Mouse (Mus musculus) right cerebral cortex, postnatal 36 days (tissue): ENCODE measurements around the gene Kyat1.
"Not testable (repeated sequence)": the region's sequence is repeated elsewhere in the genome, so short reads cannot be mapped to it uniquely, and the experiment has no call there.

ENCODE experiments used
- DNase-seq, 2 experiments: peaks; one replicate each; pipeline ENCODE4 v3.0.0; 2022; ENCODE audit warnings: low spot score in 2 of 2, mixed read lengths in 1 of 2

Gene Kyat1

GRCm38 (mm10) chr2:30214745-30215144 is 9.1 kb upstream of the Kyat1 start:
- DNase-seq = no peak

GRCm38 (mm10) chr2:30212951-30213350 is 7.3 kb upstream of the Kyat1 start:
- no peak for DNase-seq

DNA sequence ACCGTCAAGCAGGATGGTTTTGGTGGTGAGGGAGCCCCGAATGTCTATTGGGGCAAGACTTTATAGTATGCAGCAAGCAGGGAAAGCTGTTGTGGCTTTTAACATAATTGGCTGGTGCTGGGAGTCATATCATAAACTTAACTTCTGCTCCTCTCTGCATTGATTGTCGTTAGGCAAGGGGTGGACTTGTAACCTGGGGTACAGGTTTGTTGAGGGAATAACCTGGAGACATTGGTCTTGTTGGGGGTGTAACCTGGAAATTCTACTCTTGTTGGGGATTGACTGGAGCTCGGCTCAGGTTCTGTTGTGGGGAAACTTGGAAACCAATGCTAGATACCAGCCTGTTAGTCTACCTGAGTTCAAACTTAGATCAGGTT is 6.5 kb upstream of the Kyat1 start:
- no peak for DNase-seq

DNA sequence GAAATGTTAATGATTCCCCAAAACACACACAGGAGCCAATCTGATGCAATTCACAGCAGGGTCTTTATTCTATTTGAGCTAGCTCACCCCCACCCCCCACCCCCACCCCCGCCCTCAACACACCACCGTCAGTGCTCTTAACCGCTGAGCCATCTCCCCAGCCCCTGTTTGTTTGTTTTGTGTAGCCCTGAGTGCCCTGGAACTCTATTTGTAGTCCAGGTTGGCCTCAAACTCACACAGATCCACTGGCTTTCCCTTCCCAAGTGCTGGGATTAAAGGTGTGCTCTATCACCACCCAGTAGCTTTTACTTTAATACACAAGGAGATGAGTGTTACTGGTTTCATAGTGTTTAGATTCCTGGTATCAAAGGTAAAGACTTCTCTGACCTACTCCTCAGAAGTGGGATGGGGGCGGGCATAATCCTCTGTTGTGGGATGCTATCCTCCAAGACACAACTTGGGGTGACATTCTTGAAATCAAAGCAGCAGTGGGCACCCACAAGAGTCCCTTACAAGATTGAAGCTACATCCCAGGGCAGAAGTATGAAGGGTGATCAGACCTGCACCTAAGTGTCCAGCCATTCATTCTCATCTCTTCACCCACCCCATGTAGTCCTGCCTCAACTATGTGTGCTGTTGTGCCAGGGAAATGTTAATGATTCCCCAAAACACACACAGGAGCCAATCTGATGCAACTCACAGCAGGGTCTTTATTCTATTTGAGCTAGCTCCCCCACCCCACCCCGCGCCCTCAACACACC is 5.9 kb upstream of the Kyat1 start:
- no peak for DNase-seq

DNA sequence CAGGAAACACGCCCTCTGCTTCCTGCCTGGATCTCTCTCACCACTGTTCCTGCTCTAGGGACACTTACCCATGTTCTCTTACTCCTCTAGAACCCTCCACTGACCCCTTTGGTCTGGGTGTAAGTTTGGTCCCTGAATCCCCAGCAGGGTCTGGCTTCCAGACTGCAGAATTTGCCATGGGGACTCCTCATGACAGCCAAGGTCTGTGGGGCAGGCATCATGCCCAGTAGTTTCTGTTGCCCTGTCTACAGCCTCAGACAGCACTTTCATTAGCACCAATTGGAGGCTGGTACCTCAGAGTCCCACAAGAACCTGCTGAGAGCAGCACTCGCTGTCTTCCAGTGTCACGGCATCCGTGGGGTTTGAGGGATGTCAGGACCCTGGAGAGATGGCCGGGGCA is 2.2 kb upstream of the Kyat1 start:
- DNase-seq = no peak

DNA sequence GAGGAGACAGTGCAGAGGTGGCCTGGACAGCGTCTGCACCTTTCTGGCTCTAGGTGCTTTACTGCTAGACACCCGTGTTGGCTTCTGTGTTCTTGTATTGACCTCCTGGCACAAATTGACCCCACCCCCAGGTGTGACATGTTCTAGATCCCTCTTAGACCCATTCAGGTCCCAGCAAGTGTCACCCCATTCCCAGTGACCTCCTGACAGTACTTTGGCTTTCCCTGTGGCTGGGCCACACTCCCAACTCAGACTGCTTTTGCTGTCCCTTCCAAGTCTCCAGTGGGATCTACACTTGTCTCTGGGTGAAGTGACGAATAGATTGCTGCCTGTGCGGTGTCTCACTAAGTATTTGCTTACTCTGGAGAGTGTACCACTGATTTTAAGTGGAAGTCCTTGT is 1.8 kb upstream of the Kyat1 start:
- no peak for DNase-seq

DNA sequence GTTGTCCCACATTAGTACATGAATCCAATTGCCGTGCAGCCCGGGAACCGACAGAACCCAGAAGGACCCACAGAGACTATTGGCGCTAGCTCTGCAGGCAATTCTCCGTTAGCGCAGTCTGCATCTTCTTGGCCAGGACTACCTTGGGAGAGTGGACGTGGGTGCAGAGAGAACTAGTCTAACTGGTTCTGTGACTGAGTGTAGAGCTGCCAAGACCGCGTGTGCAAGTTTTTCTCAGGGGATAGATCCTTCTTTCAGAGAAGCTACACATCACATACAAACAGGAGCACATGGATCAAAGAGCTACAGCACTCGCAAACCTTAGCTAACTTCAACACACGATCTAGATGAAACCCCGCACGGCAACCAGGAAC is 405 bp downstream of the Kyat1 start:
- DNase-seq = peak; percentile 9 to 30

DNA sequence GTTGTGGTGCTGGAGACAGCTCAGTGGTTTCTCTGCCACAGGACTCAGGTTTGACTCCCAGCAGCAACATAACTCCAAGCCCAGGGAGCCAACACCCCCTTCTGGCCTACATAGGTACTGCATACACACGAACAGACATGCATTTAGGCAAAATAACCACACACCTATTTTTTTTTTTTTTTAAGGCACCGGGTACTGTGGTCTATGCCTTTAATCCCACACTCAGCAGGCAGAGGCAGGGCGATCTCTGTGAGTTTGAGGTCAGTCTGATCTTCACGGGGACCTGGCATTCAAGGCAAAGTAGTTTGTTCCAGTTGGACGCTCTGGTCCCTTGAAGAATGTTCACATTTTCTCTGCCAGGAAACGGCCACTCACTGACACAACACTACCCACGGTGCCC is 2.2 kb downstream of the Kyat1 start:
- no peak for DNase-seq

DNA sequence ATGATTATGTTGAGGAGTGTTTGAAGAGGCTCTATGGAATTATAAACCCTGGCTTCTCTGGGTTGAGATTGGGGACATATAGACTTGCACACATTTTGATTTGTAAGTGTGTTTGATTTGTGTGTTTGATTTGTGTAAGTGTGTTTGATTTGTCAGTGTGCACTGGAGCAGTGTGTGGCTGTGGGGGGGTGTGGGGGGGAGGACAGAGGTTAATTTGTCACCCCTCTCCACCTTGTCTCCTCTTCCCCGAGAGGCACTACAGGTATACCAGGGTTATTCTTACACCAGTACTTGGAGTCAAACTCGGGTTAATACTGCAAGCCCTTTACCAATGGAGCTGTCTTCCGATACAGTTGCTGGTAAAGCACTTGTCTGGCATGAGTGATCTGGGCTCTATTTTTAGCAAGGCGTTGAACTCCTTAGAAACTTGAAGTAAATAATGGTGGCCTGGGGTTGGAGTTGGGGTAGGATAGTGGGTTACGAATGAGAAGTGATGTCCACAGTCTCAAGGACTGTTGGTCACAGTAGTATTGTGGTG is 5.2 kb downstream of the Kyat1 start:
- DNase-seq = no peak

DNA sequence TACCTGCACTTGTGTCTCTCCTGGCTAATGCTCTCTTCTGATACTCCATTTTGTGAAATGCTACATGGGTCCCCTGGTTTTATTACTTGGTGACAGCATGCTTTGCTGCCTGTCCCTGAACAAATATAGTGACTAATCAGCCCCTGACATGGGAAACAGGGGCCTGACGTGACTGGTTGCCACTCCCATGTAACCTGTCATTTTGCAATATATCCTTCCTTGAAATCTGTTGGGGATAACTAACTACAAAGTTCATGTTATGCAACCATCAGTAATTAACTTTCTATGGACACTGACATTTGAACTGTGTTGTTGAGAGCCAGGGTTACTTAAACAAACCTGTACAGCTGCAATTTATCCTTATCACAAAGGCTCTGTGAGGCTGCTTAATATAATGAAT is 5.7 kb downstream of the Kyat1 start:
- DNase-seq = no peak

DNA sequence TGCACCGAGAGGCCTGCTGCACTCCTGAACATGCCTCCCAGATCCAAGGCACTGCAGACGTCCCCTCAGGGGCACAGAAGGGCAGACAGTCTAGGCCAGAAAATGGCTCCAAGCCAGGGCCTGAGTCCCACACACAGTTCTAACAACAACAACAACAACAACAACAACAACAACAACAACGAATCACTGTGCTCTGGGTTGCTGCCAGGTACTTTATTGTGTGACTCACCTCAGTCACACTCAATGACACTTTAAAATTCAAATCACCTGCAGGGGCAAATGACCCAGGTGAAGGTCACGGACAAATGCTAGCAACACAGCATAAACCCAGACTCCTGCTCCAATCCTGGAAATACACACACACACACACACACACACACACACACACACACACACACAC is 7.6 kb downstream of the Kyat1 start:
- no peak for DNase-seq

GRCm38 (mm10) chr2:30194656-30195055 is 11.0 kb downstream of the Kyat1 start:
- no peak for DNase-seq

DNA sequence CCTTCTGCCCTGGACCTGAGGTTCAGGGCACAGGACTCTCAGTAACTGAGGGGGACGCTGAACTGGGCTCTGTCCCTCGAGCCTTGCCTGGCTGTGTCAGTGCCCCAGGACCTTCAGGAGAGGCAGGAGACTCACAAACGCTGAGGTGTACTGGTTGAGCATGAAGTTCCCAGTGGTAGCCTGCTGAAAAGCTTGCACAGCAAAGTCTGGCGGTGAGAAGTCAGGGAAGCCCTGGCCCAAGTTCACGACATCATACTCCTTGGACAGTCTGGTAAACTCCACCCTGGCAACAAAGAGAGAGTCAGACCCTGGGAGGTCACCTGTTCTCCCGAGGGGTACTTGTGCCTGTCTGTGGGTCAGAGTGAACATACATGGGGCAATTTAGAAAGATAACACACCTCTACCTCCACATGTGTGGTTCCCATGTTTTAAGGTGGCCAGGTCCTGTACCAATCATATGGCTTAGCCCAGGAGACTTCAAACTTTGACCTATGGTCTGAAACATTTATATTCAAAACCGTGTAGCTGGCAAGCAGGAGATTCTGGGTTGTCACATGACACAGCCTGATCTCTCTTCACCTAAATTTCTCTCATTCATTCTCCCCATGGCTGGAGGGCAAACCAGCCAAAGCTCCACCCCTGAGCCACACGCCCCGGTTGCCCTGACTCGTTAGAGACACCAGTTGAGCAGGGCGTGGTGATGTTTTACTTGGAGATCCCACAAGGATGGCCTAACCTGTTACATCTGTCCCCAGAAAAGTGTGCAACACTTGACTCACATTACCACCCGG is 13.7 kb downstream of the Kyat1 start:
- no peak for DNase-seq

DNA sequence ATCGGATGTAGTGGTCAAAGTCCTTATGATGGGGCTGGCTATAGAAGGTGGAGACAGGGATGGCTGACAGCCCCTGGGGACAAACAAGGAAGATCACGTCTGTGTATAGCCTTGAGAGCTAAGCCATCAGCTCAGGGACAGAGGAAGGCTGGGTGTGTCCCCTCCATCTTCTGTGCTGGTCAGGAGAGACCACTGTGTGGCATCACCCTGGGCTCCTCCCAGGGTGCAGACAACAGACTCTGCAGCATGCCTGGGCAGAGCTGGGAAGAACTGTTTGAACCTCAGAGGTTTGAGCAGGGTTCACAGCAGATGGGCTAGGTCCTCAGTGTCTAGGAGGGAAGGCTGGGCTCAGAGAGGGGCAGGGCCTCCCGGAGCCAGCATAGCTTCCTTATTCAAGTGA is 20.0 kb downstream of the Kyat1 start:
- DNase-seq = no peak

DNA sequence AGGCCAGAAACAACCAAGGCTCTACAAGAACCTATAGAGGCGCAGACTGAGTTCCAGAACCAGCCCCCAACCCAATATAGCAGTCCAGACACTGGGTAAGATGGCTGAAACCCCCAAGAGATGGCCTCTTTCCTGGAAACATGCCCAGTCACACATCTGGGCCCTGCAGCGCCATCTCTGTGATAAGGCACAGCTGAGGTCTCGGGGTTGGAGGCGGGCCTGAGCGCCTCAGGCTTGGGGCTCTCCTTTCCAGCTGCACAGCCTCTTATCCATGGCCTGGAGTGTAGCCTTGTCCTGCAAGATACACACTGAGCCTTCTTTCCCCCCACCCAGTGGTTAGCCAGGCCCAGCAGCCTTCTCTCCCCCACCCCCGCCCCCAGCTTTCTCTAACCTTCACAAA is 20.4 kb downstream of the Kyat1 start:
- no peak for DNase-seq

- no peak for DNase-seq
Observed at GRCm38 (mm10) chr2:30183721-30184120, 21.9 kb downstream of the Kyat1 start.

- no peak for DNase-seq
Observed at GRCm38 (mm10) chr2:30182424-30182823, 23.2 kb downstream of the Kyat1 start.

DNA sequence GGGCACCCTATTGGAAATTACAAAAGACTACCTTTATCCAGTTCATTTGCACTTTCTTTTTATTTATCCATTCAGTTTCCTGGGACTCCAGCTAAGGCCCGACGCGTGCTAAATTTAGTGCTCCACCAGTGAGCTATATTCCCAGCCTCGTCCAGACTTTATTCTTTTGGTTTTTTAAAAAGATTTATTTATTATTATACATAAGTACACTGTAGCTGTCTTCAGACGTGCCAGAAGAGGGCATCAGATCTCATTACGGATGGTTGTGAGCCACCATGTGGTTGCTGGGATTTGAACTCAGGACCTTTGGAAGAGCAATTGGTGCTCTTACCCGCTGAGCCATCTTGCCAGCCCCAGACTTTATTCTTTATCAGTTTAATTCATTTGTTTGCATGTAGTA is 26.9 kb downstream of the Kyat1 start:
- DNase-seq = not testable (repeated sequence)

DNA sequence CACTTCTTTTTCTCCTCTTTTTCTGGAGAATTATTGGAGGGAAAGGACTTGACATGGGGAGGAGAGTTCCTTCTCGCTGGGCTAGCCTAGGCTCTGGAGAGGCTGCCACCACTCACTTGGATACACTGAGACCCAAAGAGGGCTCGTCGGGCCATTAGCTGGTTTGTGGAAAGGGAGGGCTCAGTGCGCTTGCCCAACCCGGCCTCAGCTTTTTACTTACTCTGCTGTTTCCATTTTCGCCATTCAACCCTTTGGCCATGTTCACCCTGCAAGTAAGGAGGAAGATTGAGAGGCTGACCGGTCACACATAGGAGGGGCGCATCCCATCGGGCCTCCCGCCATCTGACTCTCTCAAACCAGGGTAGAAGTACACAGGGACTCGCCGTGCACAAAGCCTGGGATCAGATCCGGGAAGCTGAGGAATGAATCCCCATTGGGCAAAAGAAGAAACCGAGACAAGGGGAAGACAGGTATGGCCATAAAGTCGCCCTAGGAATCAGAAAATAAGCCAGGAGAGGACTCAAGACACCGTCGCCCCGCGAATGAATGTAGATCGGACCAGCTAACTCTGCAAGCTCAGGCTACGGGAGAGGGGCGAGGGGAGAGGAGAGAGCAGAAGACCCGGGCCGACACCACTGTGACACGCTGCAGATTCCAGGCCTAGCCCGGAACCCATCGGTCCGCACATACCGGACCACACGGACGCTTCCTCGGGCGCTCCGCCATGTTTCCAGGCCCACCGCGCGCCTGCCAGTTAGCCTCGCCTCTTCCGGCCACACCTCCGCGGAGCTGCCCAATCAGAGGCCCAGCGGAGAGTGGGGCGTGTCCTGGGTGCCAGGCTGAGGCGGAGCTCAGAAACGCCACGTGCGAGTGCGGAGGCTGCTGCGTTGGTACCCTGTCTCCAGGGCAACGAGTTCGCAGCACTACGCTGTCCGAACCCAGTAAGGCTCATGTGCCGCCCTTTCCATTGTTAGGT is 27.7 kb downstream of the Kyat1 start, which contains the start of gene Spout1:
TSS of gene Spout1 (minus strand) at position 760 of the 976 bp plus-strand sequence.
- DNase-seq = peak; percentile 93 to 96

GRCm38 (mm10) chr2:30176561-30176960 is 29.1 kb downstream of the Kyat1 start:
- DNase-seq = no peak

- no peak for DNase-seq
Observed at GRCm38 (mm10) chr2:30175897-30176296, 29.8 kb downstream of the Kyat1 start.
